In genomic region chr5:35162120-35162519, GRCm38 (mm10) we compare ENCODE assay signal across 21 mouse cellular contexts.
"Had no signal": no experiment of that assay in that cellular context is flagged by ENCODE, and none has a peak within 500 bp of the region (broad histone marks: within the 10 kb centered on the region; RNA-seq: fewer than 3 reads in every experiment).

No protein-coding gene starts in this region.

- DNase-seq: kidney, adult 11 months; kidney, adult 8-10 months; kidney, postnatal 10 days; kidney, postnatal 4 days; left cerebral cortex, postnatal 4 days; lung, adult 2 months; lung, postnatal 14 days; lung, postnatal 4 days; retina, postnatal 1 day; right cerebral cortex, postnatal 25 days; thymus, adult 2 months; thymus, postnatal 14 days; thymus, postnatal 4 days had no signal

- H3K4me3 ChIP-seq: intestine, embryonic 15.5 days; kidney, embryonic 15.5 days; limb, embryonic 12.5 days; limb, embryonic 15.5 days; midbrain, embryonic 12.5 days; midbrain, embryonic 15.5 days; myocyte; neural tube, embryonic 13.5 days had no signal

- H3K27me3 ChIP-seq: intestine, embryonic 15.5 days; kidney, embryonic 15.5 days; limb, embryonic 15.5 days; midbrain, embryonic 12.5 days; midbrain, embryonic 15.5 days; neural tube, embryonic 13.5 days had no signal

- H3K36me3 ChIP-seq: intestine, embryonic 15.5 days; kidney, embryonic 15.5 days; limb, embryonic 12.5 days; limb, embryonic 15.5 days; midbrain, embryonic 12.5 days; midbrain, embryonic 15.5 days; neural tube, embryonic 13.5 days had no signal

- H3K9me3 ChIP-seq: intestine, embryonic 15.5 days; kidney, embryonic 15.5 days; limb, embryonic 12.5 days; limb, embryonic 15.5 days; midbrain, embryonic 12.5 days; midbrain, embryonic 15.5 days had no signal

- H3K9ac ChIP-seq: intestine, embryonic 15.5 days; kidney, embryonic 15.5 days; limb, embryonic 12.5 days; limb, embryonic 15.5 days; midbrain, embryonic 12.5 days; midbrain, embryonic 15.5 days; neural tube, embryonic 13.5 days had no signal

- H3K4me2 ChIP-seq: intestine, embryonic 15.5 days; kidney, embryonic 15.5 days; limb, embryonic 12.5 days; limb, embryonic 15.5 days; midbrain, embryonic 12.5 days; midbrain, embryonic 15.5 days; neural tube, embryonic 13.5 days had no signal

- H3K27ac ChIP-seq: intestine, embryonic 15.5 days; kidney, embryonic 15.5 days; limb, embryonic 12.5 days; limb, embryonic 15.5 days; midbrain, embryonic 12.5 days; midbrain, embryonic 15.5 days; neural tube, embryonic 13.5 days had no signal

- ATAC-seq: intestine, embryonic 15.5 days; midbrain, embryonic 15.5 days had no signal
